Mouse (Mus musculus): ENCODE results near the gene Pex16.

The Pex16 gene

GRCm38 (mm10) chr2:92374514-92374913 is at the start of gene Pex16, which contains the start of gene Large2:
Gene Pex16 (plus strand): TSS chr2:92374676.
Gene Large2 (minus strand): TSS chr2:92374869.
- DNase-seq (ENCODE audit: extremely low spot score): peak; percentile 48

DNA sequence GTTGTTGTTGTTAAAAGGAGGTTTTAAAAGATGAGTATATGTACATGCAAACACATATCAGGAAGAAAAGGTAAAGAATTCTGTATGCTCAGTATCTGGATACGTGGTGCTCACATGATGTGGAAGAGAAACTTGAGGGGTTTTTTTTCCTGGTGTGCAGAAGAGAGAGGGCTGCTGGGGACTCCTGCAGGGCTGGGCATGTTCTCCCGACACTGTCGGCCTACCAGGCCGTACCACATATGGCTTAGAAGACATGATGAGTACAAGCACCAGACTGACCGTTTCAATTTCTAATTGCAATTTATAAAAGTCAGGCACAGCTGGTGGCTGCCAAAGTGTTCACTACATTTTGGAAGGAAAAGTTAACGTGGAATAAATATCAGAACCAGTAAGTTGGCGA is 48.8 kb upstream of the Pex16 start:
- DNase-seq (ENCODE audit: extremely low spot score): no peak

DNA sequence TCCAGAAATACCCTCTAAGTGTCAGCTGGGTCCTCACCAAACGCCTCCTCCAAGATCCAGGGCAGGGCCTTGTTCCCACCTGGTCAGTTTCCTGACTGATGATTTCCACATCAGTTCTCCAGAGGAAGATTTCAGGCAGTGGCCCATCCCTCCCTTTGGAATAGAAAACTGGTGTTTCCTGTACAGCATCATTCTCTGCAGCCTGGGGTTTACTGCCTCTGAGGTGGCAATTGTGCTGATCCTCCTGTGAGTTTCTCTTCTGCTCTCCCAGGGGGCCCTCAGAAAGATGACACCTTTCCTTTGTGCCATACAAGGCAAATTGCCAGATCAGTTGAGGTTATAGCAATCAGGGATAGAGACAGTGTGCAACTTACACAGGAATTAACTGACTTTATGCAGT is 48.3 kb upstream of the Pex16 start:
- no peak for DNase-seq (ENCODE audit: extremely low spot score)

GRCm38 (mm10) chr2:92327601-92328000 is 46.9 kb upstream of the Pex16 start:
- no peak for DNase-seq (ENCODE audit: extremely low spot score)

DNA sequence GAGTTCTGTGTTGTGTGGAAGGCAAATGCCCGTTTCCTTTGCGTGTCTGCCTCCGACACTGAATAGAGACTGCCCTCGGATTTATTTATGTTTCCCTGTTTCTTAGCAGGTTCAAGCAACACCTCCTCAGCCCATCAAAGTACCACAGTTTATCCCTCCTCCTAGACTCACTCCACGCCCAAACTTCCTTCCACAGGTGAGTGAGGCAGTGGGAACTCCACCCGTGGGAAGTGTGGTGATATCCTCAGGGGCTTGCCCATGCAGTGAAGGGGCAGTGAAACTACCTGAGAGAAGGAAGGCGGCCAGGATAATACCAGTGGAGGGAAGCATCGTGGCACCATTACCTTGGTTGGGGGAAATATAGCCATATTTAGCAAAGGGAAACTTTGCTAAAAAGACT is 46.3 kb upstream of the Pex16 start:
- no peak for DNase-seq (ENCODE audit: extremely low spot score)

DNA sequence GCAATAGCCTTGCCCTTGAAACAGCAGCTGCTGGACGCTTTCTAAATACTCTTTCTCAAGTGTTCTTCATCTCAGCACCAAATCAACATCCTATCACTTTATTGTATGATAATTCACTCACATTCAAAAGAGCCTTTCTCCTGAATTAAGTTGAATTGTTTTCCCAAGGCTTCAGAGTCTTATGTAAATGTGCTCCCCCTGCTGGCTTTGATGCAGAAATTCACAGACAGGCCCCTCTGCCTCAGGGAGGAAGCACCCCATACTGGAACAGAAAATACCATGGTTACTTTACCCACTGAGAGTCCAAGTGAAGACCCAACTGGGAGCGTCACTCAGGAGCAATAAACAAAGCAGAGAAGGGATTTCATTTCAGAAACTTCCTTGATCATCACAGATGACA is 43.6 kb upstream of the Pex16 start:
- DNase-seq (ENCODE audit: extremely low spot score): no peak

DNA sequence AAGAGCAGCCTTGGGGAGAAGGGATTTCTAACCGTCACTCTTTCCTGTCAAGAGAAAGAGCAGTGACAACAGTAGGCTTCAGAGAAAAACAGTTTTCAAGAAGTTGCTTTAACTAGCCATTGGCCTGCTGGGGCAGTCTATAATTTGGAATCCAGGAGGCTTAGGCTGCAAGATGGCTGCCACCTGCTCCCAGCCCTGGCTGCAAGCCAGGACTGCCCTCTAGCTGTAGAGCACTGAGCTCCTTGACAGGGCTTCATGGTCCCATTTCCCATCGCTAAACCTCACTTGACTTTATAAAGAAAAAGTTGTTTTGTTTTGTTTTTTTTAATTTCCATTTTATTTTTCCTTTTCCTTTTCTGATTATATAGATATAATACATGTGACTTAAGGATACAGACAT is 43.1 kb upstream of the Pex16 start:
- no peak for DNase-seq (ENCODE audit: extremely low spot score)

- DNase-seq (ENCODE audit: extremely low spot score): no peak
These were observed 42.6 kb upstream of the Pex16 start for GRCm38 (mm10) chr2:92331871-92332270.

DNA sequence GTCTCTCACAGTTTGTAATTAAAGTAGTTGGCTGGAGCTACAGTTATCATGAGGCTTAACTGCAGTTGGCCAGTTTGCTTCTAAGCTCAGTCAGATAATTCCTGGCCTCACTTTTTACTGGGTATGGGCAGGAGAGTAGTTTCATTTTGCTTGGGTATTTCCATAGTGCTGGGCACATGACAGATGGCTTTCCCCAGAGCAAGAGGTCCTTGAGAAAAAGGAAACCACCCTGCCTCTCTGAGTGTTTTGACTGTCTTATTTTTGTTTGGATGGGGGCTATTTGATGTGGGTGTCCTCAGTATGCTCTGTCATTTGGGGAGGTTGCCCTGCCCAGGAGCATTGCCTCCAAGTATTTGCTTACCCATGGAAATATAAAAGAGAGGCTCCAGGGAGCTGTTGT is 32.1 kb upstream of the Pex16 start:
- DNase-seq (ENCODE audit: extremely low spot score): no peak

DNA sequence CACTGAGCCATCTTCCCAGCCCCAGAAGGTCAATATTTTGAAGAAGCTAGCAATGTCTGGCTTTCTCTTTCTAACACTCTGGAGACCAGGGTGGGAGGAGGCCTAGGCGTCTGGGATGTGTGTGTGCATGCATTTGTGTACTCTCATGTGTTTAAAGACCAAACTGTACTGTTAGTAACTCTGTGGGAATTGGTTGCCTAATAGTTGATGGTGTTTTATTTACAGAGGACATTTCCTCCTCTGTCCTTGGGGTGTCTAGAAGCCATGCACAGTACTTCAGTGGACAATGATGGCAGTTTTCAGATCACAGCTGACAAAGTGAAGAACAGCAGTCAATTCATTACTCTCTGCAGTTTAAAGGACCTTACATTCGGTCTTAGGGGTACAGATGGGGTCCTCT is 27.3 kb upstream of the Pex16 start:
- DNase-seq (ENCODE audit: extremely low spot score): no peak

DNA sequence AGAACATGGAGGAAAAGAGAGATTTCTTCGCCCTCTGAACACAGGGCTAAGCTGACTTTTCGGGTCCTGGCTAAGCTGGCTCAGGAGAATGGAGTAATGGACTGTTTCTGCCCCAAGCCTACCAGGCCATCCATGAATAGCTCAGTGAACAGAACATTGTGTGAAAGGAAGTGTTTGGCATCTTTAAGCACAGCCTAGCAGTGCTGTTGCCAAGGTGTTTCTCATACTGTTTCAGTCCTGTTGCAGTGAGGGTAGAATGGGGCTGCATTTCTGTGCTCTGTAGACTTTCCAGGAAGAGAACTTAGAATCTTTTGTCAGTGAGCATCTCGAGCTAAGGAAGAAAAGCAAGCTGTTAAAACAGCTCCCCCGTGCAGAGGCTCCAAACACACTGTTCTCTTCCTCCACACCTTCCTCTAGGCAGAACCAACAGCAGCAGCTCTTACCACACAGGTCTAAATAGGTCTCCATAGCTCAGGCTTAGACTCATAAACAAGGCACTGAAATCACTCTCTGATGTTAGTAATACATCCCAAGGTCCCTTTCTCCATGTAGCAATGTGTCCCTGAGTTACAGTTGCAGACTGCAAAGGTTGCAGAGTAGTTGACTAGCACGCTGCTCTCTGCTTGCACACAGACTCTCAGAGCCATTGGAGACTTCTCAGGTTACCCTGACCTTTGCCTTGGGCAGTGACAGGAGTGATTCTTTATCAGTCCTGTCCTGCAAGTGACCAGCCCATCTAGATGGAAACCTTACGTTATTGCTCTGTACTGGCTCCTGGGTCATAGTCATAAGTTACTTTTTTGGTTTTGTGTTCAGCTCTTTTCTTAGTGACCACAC is 24.7 kb upstream of the Pex16 start:
- peak; percentile 51 for DNase-seq (ENCODE audit: extremely low spot score)

GRCm38 (mm10) chr2:92350686-92351085 is 23.8 kb upstream of the Pex16 start:
- DNase-seq (ENCODE audit: extremely low spot score): no peak

GRCm38 (mm10) chr2:92353402-92353801 is 21.1 kb upstream of the Pex16 start:
- DNase-seq (ENCODE audit: extremely low spot score): no peak

DNA sequence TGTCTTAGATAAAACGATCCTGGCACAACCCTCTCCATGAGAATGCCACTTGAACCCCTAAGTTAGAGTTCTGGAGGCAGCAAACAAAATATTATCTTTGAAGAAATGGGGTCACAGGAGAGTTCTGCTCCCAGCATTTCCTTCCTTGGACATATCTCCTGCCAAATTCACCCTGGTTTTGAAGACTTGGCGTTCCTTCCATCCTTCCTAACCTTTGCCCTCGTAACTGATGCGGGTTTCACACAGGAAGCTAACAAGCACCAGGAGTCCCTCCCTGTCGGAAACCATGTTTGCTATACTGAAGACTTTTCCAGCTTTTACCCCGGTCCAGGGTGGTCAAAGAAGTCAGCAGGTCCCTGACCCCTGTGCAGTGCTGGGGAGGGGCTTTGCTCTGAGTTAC is 20.3 kb upstream of the Pex16 start:
- no peak for DNase-seq (ENCODE audit: extremely low spot score)

- no peak for DNase-seq (ENCODE audit: extremely low spot score)
These were observed 15.2 kb upstream of the Pex16 start for GRCm38 (mm10) chr2:92359301-92359700.

GRCm38 (mm10) chr2:92360186-92360823 is 14.2 kb upstream of the Pex16 start:
- DNase-seq (ENCODE audit: extremely low spot score): no peak

DNA sequence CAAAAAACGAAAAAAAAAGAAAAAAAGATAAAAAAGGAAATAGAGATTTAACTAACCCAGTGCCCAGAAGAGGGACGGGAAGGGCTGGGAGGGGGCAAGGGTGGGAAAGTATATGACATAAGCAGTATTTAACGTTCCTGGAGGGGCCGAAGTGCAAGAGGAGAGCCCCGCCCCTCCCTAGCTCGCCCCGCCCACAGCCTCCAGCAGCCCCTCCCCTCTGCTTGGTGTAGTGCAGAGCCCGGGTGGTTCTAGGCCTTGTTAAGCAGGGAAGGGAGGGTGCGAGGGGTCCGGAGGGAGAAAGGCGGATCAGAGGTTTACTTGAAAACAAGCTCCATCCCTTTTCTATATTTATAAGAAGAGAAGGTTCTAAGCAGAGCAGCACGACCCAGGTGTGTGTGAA is 13.6 kb upstream of the Pex16 start:
- no peak for DNase-seq (ENCODE audit: extremely low spot score)

GRCm38 (mm10) chr2:92361795-92362194 is 12.7 kb upstream of the Pex16 start:
- DNase-seq (ENCODE audit: extremely low spot score): no peak

DNA sequence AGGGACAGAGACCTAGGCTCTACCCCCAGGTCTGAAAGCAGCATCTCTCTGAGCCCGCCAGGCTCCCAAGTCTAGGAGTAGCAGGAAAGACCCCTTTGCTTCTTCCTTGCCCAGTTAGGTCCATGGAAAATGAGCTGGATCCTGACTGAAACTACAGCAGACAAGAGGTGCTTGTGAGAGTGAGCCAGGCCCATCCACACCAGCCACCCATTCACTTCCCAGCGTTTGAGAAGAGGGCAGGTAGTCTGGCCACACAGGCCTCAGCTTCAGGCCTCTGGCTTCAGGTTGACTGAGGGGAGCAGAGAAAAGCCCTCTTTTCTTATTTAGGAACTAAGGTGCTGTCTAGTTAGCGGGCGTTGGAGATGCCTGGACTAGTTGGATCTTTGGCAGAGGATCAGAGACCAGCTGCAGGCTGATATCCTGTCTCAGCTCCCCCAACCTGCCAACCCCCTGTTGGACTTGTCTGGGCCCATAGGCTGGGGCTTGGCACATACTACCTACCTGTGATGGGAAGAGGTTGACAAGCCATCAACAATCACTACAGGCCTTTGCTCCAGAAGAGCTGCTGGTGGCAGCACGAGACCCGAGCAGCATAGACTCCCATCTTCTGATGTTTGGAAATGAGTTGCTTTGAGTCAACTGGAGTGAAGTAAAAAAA is 11.8 kb upstream of the Pex16 start:
- no peak for DNase-seq (ENCODE audit: extremely low spot score)

GRCm38 (mm10) chr2:92364086-92364485 is 10.4 kb upstream of the Pex16 start:
- DNase-seq (ENCODE audit: extremely low spot score): no peak

GRCm38 (mm10) chr2:92365568-92365967 is 8.9 kb upstream of the Pex16 start:
- DNase-seq (ENCODE audit: extremely low spot score): no peak

GRCm38 (mm10) chr2:92367383-92368029 is 7.0 kb upstream of the Pex16 start:
- no peak for DNase-seq (ENCODE audit: extremely low spot score)

Measured in embryo, embryonic 9.5 days (tissue).